Mouse (Mus musculus) embryonic fibroblast, embryonic 13.5 days (primary cell): ENCODE results near the gene Hist1h2ao. TPM values are rescaled to one million over a fixed set of nuclear protein-coding genes. Genes with fewer than 3 reads are reported as not detected.
"Not testable (repeated sequence)": the region's sequence is repeated elsewhere in the genome, so short reads cannot be mapped to it uniquely, and the experiment has no call there.

Source experiments
- H3K27ac ChIP-seq: 2 replicates; pipeline ENCODE4 v1.5.1; 2012; ENCODE audit warnings: low read length, control low read depth, inconsistent platforms; ENCODE audit not compliant: insufficient read depth
- H3K4me1 ChIP-seq: 2 replicates; pipeline ENCODE4 v1.6.1; 2011; ENCODE audit warnings: low read length; ENCODE audit not compliant: control insufficient read depth, insufficient read depth
- H3K4me3 ChIP-seq: 2 replicates; pipeline ENCODE4 v1.5.1; 2011; ENCODE audit warnings: mild to moderate bottlenecking, control low read depth, low read length; ENCODE audit not compliant: insufficient read depth
- CTCF ChIP-seq: IDR thresholded peaks from 2 replicates; pipeline ENCODE4 v1.5.1; 2011; ENCODE audit warnings: mild to moderate bottlenecking, control low read depth, low read length, moderate library complexity, borderline replicate concordance; ENCODE audit not compliant: insufficient read depth
- POLR2A ChIP-seq: IDR thresholded peaks from 2 replicates; pipeline ENCODE4 v1.6.1; 2011; ENCODE audit warnings: low read depth, mild to moderate bottlenecking, control low read depth, low read length, moderate library complexity
- polyA plus RNA-seq: library from polyadenylated mRNA; stranded (reverse); fragments of >200 nt; gene quantifications from 2 replicates; pipeline ENCODE4 v1.2.4, GENCODE M21; 2011; ENCODE audit warnings: low read depth; ENCODE audit not compliant: missing spikeins, insufficient read length

Hist1h2ao gene
- polyA plus RNA-seq, 1 experiment, result not detected

DNA sequence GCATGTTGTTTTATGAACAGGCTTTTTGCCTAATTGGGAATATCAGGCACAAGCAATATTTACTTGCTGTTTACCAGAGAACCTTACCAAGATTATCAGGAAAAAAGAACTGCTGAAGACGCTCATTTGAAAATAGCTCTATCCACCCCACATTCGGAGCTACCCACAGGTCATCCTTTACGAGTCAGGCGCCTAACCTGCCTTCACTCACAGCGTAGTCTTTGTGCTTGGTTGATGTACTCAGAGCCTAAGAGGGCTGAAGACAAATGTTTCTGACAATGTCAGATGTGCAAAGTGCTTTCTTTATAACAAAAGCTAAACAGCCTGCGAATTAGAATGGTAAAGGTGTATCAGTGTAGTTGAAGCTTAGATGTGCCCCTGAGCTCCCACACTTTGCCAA, 26.0 kb upstream of the Hist1h2ao start:
- no peak overlapping the region for H3K4me3 ChIP-seq
- H3K27ac ChIP-seq, result peak overlapping the region; percentile 91
- TF ChIP-seq POLR2A (no peak), CTCF (no peak)
- H3K4me1 ChIP-seq, result no peaks in the 10 kb centered on the region

DNA sequence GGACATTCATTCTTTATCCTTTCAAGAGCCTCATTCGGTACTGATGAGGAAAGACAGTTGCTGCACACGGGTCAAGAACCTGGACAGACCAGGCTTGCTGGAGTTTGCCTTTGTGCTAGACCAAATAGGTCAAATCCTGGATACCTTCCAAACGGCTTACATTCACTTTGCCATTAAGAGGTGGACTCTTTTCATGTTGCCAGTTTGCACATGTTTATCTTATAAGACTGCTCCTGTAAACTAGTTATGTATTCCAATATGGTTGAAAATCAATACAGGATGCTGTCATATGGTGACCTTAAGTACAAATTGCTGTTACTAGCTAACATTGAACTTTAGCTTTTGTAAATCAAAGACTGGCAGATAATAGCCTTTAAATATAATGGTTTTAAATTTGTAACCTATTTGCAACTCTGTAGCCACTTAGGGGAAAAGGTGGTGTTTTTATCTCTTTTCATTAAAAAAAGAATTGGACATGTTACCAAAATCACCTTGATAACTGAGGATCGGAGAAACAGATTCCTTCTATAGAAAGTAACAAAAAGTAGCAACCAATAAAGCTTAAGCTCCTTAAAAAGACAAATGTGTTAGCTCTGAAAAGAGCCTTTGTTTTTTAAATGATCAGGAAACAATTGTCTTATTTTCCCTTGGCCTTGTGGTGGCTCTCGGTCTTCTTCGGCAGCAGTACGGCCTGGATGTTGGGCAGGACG, 23.9 kb upstream of the Hist1h2ao start:
- Histone ChIP-seq H3K27ac (peak overlapping the region; percentile 66), H3K4me3 (peak overlapping the region; percentile 7; the same call in 1 of the 2 replicates), H3K4me1 (no peaks in the 10 kb centered on the region)
- peak; percentile 79 for TF ChIP-seq POLR2A
- TF ChIP-seq CTCF, result no peak

DNA sequence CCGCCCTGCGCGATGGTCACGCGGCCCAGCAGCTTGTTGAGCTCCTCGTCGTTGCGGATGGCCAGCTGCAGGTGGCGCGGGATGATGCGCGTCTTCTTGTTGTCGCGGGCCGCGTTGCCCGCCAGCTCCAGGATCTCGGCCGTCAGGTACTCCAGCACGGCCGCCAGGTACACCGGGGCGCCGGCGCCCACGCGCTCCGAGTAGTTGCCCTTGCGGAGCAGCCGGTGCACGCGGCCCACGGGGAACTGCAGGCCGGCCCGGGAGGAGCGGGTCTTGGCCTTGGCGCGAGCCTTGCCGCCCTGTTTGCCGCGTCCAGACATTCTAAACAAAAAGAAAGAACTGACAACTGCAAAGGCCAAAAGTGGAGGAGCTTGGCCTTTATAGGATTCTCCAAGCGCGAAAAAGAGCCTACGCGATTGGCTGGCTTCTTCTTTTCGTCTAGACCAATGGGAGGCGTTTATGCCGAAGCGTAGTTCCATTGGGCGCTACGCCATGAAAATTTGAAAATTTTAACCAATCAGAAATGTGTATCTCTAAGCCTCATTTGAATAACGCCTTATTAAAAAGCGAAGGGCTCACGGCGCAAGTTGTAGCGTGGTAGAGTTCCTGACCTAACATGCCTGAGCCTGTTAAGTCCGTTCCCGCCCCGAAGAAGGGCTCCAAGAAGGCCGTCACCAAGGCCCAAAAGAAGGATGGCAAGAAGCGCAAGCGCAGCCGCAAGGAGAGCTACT, 23.2 kb upstream of the Hist1h2ao start, which contains the start of the genes Hist1h2an and Hist1h2bp:
TSS of gene Hist1h2an (minus strand) at position 320 of the 731 bp plus-strand sequence.
TSS of gene Hist1h2bp (plus strand) at position 563 of the 731 bp plus-strand sequence.
- H3K27ac ChIP-seq, result peak within 1 kb of the TSS; percentile 85
- peak; percentile 72 for TF ChIP-seq POLR2A
- H3K4me3 ChIP-seq, result peak within 1 kb of the TSS; percentile 19; the same call in 1 of the 2 replicates
- not testable (repeated sequence) for H3K4me1 ChIP-seq

DNA sequence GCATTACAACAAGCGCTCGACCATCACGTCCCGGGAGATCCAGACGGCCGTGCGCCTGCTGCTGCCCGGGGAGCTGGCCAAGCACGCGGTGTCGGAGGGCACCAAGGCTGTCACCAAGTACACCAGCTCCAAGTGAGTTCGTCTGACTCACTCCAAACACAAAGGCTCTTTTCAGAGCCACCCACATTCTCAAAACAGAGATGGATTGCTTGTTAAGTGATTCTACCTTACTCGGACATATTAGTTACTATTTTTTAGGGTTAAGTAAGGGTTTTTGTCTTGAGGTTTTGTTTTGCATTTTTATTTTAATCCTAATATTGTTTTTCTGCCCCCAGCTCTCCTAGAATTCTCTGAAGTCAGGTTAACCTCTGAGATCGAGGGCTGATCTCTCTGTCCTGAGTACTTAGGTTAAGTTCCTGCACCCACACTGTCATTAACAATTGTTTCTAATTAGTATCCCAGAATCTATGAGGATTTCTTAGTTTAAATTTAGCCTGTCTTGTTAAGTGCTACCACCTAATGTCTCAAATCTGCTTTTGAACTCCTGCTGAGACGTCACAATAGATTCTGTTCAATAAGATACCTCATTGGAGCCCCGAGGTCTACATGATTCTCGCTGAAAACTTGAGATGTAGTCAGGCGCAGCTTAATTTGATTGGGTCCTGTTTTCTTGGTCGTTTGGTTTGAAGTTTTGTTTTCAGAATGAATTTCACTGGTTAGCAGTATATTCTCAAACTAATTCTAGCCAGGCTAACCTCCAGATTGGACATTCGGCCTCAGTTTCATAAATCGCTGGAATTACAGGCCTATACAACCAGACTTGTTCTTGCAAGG, 22.3 kb upstream of the Hist1h2ao start:
- TF ChIP-seq CTCF (no peak), POLR2A (no peak; the same call in 1 of the 2 replicates)
- Histone ChIP-seq H3K4me1 (no peaks in the 10 kb centered on the region), H3K4me3 (peak overlapping the region; percentile 19; the same call in 1 of the 2 replicates), H3K27ac (peak overlapping the region; percentile 85)

DNA sequence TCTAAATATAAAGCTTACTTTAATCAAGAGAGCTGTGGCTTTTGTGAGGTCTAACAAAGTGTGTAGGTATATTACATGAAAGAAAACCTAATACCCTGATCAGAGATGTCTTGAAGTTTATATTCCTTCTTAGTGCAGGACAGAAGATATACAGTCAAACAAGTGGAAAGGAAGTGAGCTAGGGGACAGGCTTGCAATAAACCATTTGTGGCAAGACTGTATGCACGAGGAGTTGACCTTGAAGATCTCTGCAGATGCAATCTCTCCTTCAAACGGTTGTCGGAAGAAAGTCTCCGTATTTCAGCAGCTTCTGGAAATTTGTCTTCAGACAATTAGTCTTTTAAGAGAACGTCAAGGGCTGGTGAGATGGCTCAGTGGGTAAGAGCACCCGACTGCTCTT, 20.3 kb upstream of the Hist1h2ao start:
- H3K4me3 ChIP-seq, result no peak overlapping the region
- H3K27ac ChIP-seq, result no peak overlapping the region
- TF ChIP-seq POLR2A (no peak), CTCF (no peak)
- H3K4me1 ChIP-seq, result no peaks in the 10 kb centered on the region

DNA sequence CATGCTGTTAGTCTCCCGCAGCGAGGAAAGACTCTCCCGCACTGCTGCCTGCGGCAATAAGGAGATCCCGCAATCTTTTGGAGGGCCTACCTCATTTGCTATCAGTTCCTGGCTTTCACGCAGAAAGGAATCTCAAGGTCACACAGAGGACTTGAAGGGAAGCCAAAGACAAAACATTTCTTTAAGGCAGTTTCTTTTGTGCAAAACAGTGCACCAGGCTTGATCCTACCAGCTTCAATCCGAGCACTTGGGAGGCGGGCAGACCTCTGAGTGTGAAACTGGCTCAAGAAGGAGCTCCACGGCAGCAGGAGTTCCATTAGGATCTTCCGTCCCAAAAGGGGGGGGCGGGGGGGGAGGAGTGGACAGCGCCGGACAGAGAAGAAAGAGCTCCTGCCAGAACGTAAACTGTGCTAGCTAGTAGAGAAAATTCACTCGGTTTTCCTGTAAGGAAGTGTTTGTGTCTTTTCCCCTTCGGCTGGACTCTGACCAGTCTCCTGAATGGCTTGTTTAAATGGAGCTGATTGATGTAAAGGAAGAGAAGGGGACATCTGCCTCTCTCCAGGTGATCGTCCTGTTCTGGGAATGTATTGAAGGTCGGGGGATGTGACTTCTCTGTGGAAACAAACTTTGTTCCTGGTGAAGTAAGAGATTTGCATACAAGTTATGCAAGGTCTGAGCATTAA, 19.5 kb upstream of the Hist1h2ao start:
- no peak overlapping the region for H3K27ac ChIP-seq
- no peak overlapping the region for H3K4me3 ChIP-seq
- H3K4me1 ChIP-seq, result no peaks in the 10 kb centered on the region
- TF ChIP-seq POLR2A (no peak), CTCF (no peak)

DNA sequence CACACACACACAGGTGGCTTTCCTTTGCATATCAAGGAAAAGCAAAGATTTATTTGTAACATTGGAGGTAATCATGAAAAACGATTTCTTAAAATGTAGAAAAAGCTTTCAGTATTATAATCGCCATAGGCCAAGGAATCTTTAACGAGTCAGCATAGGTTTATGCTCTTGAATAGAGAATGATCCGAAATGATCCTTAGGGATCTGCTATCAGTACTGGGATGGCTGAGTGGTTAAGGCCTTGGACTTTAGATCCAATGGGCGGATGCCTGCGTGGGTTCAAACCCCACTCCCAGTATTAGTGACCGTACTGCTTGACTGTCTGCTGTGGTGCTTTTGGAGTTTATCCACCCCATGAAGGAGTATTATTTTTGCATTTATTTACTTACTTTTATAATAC, 14.7 kb upstream of the Hist1h2ao start:
- Histone ChIP-seq H3K27ac (no peak overlapping the region), H3K4me1 (no peaks in the 10 kb centered on the region), H3K4me3 (no peak overlapping the region)
- TF ChIP-seq POLR2A (no peak), CTCF (no peak)

DNA sequence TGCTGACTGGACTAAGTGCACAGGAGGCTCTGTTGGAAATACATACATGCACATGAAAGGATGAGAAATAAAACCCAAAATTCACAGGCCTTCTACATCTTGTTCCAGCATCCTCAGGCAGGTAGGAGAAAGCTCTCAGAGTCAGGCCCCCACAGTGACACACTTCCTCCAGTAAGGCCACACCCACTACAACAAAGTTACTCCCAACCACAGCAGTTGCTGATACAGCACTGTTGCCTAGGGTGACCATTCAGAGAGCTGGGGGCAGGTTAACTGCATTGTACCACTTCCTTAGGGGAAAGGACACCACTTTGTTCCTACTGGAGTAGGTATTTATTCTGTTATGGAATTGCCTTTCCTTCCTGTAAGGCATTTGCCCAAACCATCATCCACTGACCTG, 13.1 kb upstream of the Hist1h2ao start:
- H3K4me3 ChIP-seq, H3K27ac ChIP-seq, H3K4me1 ChIP-seq: not testable (repeated sequence)

DNA sequence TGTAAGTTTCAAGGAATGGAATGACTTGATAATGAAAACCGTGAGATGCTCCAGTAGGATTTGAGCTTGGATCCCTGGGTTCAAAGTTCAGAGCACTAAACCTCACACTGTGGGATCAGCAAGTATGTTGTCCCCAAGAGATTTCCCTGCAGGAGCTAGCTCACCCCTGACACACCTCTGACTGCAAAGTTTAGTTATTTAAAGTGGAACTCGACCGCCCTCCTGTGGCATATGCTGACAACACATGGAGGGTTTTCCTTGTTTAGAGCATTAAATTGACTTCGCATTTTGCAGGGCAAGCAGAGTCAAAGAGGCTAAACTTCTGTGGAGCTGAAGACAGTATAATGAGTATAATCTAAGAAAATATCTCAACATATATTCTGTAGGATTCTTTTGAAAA, 7.2 kb upstream of the Hist1h2ao start:
- H3K4me3 ChIP-seq, H3K27ac ChIP-seq, H3K4me1 ChIP-seq: not testable (repeated sequence)

DNA sequence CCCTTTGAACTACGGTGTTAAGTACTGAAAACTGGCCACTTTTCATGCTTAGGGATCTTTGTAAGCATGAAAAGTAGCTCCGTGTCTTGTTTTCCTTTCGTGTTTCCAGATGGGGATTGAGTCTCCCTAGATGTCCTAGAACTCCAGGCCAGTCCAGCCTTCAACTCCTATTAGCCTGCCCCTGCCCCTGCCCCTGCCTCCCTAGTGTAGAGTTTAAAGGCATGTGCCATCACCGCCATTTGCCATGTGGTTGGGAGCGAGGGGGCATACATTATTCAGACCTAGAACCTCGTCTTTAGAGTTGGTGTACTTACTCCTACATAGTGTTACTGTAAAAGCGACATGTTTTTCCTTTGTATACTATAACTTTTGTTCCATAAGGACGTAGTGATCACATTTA, 809 bp downstream of the Hist1h2ao start:
- H3K4me3 ChIP-seq, H3K27ac ChIP-seq, H3K4me1 ChIP-seq: not testable (repeated sequence)

DNA sequence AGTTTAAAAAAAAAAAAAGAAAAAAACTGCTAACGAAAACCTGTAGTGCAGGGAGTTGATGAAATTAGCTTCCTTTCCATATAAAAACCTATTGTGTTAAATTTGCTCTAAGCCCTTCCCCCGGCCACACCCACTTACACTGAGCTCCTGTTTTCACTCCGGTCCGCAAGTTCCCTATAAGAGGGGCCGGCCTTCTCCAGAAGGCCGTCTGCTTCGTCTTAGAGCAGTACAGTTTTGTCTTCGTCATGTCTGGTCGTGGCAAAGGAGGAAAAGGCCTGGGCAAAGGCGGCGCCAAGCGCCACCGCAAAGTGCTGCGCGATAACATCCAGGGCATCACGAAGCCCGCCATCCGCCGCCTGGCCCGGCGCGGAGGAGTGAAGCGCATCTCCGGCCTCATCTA, 1.3 kb downstream of the Hist1h2ao start, which contains the start of gene Hist1h4m:
TSS of gene Hist1h4m (plus strand) at position 208 of the 400 bp plus-strand sequence.
- not testable (repeated sequence) for H3K4me3 ChIP-seq, H3K4me1 ChIP-seq
- H3K27ac ChIP-seq, result peak within 1 kb of the TSS; percentile 5; the same call in 1 of the 2 replicates
